Mouse (Mus musculus) G1E (cell line): ENCODE results near the gene Foxs1. TPM values are rescaled to one million over a fixed set of nuclear protein-coding genes. Genes with fewer than 3 reads are reported as not detected.

Experiments used
- ATAC-seq: 2 replicates; pipeline ENCODE4 v1.8.0; 2016; ENCODE audit warnings: mild to moderate bottlenecking; ENCODE audit not compliant: insufficient number of reproducible peaks, poor library complexity, low FRiP score, severe bottlenecking; ENCODE audit errors: extremely low read depth
- DNase-seq: peaks from one replicate; pipeline ENCODE4 v3.0.0; 2012; ENCODE audit warnings: low spot score
- H3K27me3 ChIP-seq: 2 replicates; pipeline ENCODE4 v1.6.1; 2012; ENCODE audit warnings: mild to moderate bottlenecking, low read length, inconsistent platforms; ENCODE audit not compliant: insufficient read depth
- H3K36me3 ChIP-seq: replicated peaks from 2 replicates; pipeline ENCODE3; 2012; ENCODE audit warnings: mild to moderate bottlenecking, inconsistent platforms
- H3K4me1 ChIP-seq: 2 replicates; pipeline ENCODE4 v1.6.1; 2012; ENCODE audit warnings: low read depth, low read length, inconsistent platforms, mixed read lengths; ENCODE audit not compliant: insufficient read depth
- H3K4me3 ChIP-seq: 2 replicates; pipeline ENCODE4 v1.5.1; 2012; ENCODE audit warnings: low read depth, mild to moderate bottlenecking, inconsistent platforms, low read length, moderate library complexity, mixed read lengths
- H3K9me3 ChIP-seq: replicated peaks from 2 replicates; pipeline ENCODE4 v1.6.1; 2012; ENCODE audit warnings: inconsistent platforms
- CTCF ChIP-seq: IDR thresholded peaks from 2 replicates; pipeline ENCODE4 v1.5.1; 2012; ENCODE audit warnings: low read depth, low read length, inconsistent platforms, mixed read lengths
- GATA1 ChIP-seq: IDR thresholded peaks from 2 replicates; pipeline ENCODE4 v1.6.1; 2012; ENCODE audit warnings: borderline replicate concordance, low read length, inconsistent platforms, mixed read lengths
- GATA2 ChIP-seq: IDR thresholded peaks from 2 replicates; pipeline ENCODE4 v1.6.1; 2012; ENCODE audit warnings: low read depth, low read length, inconsistent platforms, borderline replicate concordance
- POLR2AphosphoS5 ChIP-seq: IDR thresholded peaks from 2 replicates; pipeline ENCODE4 v1.6.1; 2012; ENCODE audit warnings: low read depth, low read length, inconsistent platforms; ENCODE audit not compliant: insufficient replicate concordance
- TAL1 ChIP-seq: conservative IDR thresholded peaks from 2 replicates; pipeline ENCODE4 v1.6.1; 2012; ENCODE audit warnings: low read depth, low read length, inconsistent platforms, mixed read lengths
- polyA plus RNA-seq: library from polyadenylated mRNA; stranded (reverse); fragments of >175 nt; gene quantifications from 2 replicates; pipeline ENCODE4 v1.2.3, GENCODE M21; 2012
- total RNA-seq, 2 experiments: library from RNA; stranded (forward) in 1 of 2; stranded (reverse) in 1 of 2; fragments of 200-1000 nt in 1 of 2; fragments of >200 nt in 1 of 2; fragmentation: Nextera tagmentation in 1 of 2; gene quantifications; 2 replicates each; pipeline ENCODE4 v1.2.3; 2014 to 2017

Foxs1 gene
- total and polyA plus RNA-seq, 3 experiments: not detected

DNA sequence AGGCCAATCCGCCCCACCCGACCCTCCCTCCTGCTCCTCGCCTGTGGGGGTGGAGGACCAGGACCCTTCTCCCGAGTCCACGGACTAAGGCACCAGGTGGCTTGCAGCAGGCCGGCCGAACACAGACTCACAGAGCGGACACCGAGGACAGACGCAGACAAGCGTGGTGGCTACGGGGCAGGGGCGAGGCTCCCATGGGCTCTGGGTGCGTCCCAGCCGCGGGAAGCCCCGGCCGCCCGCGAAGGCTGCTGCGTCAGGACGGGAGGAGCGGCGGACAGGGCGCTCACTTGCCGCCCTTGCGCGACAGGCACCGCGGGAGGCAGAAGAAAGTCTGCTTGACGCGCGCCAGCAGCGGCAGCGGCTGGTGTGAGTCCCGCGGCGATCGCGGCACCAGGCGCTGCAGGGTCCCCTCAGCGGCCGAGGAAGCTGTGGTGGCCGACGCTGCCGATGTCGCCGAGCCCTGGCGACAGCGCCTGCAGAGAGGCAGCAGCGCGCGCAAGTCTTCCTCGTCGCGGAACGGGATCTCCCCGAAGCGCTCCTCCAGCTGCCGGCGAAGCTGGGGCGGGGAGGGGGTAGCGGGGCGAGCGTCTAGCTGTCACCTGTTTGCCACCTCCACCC is 10.0 kb upstream of the Foxs1 start:
- DNase-seq (no peak), ATAC-seq (no peak)
- Histone ChIP-seq H3K27me3 (peaks cover 31% of the 10 kb centered on the region), H3K9me3 (no peaks in the 10 kb centered on the region), H3K4me1 (peaks cover 3% of the 10 kb centered on the region; the same call in 1 of the 2 replicates), H3K36me3 (no peaks in the 10 kb centered on the region), H3K4me3 (no peak overlapping the region)
- no peak for TF ChIP-seq GATA2
- no peak for TF ChIP-seq GATA1
- no peak for TF ChIP-seq TAL1
- no peak for TF ChIP-seq POLR2AphosphoS5
- TF ChIP-seq CTCF: no peak

DNA sequence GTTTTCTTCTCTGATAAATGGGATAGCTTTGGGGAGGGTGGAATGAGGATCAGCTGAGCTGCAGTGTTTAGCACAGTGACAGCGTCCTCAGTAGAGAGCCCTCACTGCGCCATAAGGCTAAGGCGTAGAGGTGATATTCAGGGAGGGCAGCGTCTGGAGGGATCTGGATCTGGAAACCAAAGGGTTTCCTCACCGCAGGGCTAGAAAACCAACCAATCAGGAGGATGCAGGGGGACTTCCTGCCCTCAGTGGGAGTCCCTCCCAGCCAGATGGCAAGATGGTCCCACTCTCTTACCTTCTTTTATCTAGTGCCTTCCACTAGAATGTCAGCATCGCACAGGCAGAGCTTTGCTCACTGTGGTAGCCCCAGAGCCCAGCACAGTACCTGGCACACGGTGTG is 8.8 kb upstream of the Foxs1 start:
- Histone ChIP-seq H3K27me3 (peaks cover 31% of the 10 kb centered on the region), H3K36me3 (no peaks in the 10 kb centered on the region), H3K4me1 (peaks cover 3% of the 10 kb centered on the region; the same call in 1 of the 2 replicates), H3K9me3 (no peaks in the 10 kb centered on the region), H3K4me3 (no peak overlapping the region)
- DNase-seq (no peak), ATAC-seq (no peak)
- TF ChIP-seq GATA1: no peak
- no peak for TF ChIP-seq TAL1
- TF ChIP-seq CTCF: no peak
- no peak for TF ChIP-seq GATA2
- TF ChIP-seq POLR2AphosphoS5: no peak

DNA sequence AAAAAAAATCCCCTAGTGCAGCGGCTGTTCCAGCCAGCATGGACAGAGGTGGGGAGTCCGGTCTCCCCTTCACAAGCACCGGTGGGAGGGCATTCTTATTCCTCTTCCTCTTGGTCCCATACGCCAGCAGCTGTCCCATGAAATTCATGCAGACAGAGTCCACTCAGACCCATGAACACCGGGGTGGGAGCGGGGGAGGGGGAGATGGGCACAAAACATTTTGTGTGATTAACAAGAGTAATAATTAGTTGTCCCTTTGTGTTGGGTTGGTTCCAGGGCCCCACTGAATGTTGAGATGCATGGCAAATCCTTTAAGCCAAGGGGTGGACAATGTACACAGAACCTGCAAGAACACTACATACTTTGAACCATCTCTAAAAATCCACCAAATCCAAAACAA is 8.1 kb upstream of the Foxs1 start:
- no peaks in the 10 kb centered on the region for H3K36me3 ChIP-seq
- peaks cover 3% of the 10 kb centered on the region; the same call in 1 of the 2 replicates for H3K4me1 ChIP-seq
- peaks cover 32% of the 10 kb centered on the region for H3K27me3 ChIP-seq
- DNase-seq (no peak), ATAC-seq (no peak)
- no peaks in the 10 kb centered on the region for H3K9me3 ChIP-seq
- no peak for TF ChIP-seq GATA1
- no peak for TF ChIP-seq GATA2
- no peak overlapping the region for H3K4me3 ChIP-seq

DNA sequence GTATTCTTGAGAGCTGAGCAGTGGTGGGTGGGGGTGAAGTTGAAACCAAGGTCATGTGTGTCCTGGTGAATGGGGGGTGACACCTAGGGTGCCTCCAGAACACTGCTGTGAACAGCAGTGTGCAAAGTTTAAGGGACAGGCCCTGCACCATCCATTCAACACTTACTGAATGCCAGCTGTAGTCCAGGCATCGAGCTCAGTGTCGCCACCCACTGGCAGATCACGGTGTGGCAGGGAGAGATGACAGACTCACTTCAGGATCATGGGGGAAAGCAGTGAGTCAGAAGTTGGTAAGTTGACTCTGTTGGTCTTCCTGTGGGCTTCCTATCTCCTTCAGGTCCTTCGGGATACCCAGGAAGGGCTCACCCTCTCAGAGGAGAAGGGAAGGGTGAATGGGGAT is 6.8 kb upstream of the Foxs1 start:
- H3K9me3 ChIP-seq: no peaks in the 10 kb centered on the region
- peaks cover 29% of the 10 kb centered on the region for H3K27me3 ChIP-seq
- no peak overlapping the region for H3K4me3 ChIP-seq
- H3K36me3 ChIP-seq: no peaks in the 10 kb centered on the region
- TF ChIP-seq POLR2AphosphoS5 (no peak), CTCF (peak; percentile 94)
- ATAC-seq: no peak
- H3K4me1 ChIP-seq: peaks cover 3% of the 10 kb centered on the region; the same call in 1 of the 2 replicates
- DNase-seq: peak; percentile 31

DNA sequence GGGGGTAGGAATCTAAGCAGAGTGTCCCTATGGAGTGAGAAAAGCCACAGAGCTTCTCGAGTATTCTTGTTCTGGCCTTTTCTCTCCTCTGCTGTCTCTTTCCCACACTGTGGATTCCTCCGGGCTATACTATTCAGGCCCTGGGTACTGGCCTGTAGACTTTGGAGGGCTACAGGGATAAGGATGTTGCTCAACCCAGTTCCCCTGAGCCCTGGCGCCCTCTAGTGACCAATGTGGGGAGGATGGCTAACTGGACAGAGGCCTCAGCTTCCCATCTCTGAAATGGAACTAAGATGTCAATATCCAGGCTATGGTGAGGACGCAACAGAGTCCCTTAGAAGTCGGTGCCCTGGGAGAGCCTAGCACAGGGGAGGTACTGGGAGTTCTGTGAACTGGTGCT is 606 bp upstream of the Foxs1 start:
- no peaks in the 10 kb centered on the region for H3K4me1 ChIP-seq
- no peaks in the 10 kb centered on the region for H3K9me3 ChIP-seq
- H3K27me3 ChIP-seq: peaks cover 33% of the 10 kb centered on the region
- DNase-seq (peak; percentile 43), ATAC-seq (no peak)
- H3K36me3 ChIP-seq: no peaks in the 10 kb centered on the region
- H3K4me3 ChIP-seq: no peak overlapping the region
- TF ChIP-seq GATA2: no peak
- TF ChIP-seq CTCF: 0 out of 2 replicates have a peak, but pooled peaks have one; percentile 30

DNA sequence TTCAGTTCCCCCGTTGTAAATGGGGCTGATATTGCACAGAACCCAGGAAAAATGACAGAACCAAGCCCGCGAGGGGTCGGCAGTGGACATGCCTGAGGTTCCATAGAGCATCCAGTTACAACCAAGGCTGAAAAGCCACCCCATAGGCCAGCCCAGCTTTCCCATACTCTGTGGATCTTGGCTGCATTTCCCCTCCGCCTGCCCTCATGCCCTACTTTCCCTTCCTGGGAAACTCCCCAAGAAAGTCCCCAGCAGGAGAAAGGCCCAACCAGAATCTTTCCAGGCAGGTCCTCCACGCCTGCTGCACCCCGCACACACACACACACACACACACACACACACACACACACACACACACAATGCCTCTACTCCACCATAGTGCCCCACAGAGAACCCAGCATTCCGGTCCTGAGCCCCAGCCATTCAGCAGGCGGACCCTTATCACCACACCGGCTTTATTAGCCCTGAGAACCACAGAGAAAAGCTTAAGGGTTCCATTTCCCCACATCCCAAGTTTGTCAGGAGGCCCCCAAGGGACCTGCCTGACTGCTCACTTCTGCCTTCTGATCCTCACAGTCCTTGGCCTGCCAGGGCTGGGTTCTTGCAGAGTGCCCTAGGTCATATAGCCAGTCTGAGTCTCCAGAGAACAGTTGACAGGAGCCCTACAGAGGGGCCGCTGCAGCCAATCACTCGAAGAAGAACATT is 1.4 kb downstream of the Foxs1 start:
- peaks cover 35% of the 10 kb centered on the region for H3K27me3 ChIP-seq
- no peak for TF ChIP-seq TAL1
- no peak for TF ChIP-seq CTCF
- no peak for TF ChIP-seq POLR2AphosphoS5
- no peak for TF ChIP-seq GATA2
- TF ChIP-seq GATA1: no peak
- H3K4me3 ChIP-seq: no peak overlapping the region
- no peak for DNase-seq
- no peak for ATAC-seq
- no peaks in the 10 kb centered on the region for H3K9me3 ChIP-seq
- H3K36me3 ChIP-seq: no peaks in the 10 kb centered on the region
- H3K4me1 ChIP-seq: no peaks in the 10 kb centered on the region

DNA sequence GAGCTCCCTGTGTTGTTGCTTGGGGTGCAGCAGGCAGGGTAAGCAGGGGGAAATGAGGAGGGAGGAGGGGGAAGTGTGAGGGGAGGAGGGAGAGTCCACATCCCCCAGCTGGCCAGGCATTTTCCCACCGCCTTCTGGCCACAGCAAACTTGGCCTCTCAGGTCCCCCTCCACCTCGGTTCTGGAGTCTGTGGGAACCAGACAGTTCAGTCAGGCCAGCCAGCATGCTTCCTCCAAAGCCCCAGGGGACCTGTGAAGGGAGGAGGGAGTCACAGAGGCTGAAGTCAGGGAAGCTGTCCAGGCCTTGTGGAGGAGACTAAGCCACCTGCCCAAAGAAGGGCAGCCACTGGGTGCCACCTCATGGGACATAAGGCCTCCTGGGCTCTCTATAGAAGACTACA is 2.7 kb downstream of the Foxs1 start:
- no peak for TF ChIP-seq GATA2
- TF ChIP-seq GATA1: no peak
- TF ChIP-seq CTCF: no peak
- TF ChIP-seq TAL1: no peak
- no peak for TF ChIP-seq POLR2AphosphoS5
- no peaks in the 10 kb centered on the region for H3K9me3 ChIP-seq
- H3K4me3 ChIP-seq: no peak overlapping the region
- DNase-seq (no peak), ATAC-seq (no peak)
- peaks cover 32% of the 10 kb centered on the region for H3K27me3 ChIP-seq
- H3K4me1 ChIP-seq: no peaks in the 10 kb centered on the region
- H3K36me3 ChIP-seq: no peaks in the 10 kb centered on the region

DNA sequence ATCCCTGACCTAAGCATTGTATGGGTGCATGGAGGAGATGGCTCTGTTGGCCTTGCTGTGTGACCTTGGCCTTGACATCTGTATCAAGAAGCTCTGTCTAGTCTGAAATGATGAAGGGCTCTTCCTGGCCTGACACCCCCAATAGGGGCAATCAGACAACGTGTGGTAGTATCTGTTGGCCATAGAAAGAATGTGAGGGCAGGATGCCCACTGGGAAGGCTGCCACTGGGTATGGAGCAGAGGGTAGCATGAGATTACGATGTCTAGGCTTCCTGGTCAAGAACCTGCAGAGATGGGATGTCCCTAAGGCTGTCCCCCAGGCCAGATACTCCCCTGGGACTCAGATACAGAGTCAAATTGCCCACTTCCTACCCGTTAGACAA is 4.0 kb downstream of the Foxs1 start:
- Histone ChIP-seq H3K4me1 (no peaks in the 10 kb centered on the region), H3K4me3 (no peak overlapping the region), H3K36me3 (no peaks in the 10 kb centered on the region), H3K9me3 (no peaks in the 10 kb centered on the region), H3K27me3 (peaks cover 37% of the 10 kb centered on the region)
- no peak for TF ChIP-seq GATA2
- TF ChIP-seq TAL1: no peak
- TF ChIP-seq GATA1: no peak
- no peak for TF ChIP-seq CTCF
- TF ChIP-seq POLR2AphosphoS5: no peak
- ATAC-seq: no peak
- DNase-seq: no peak
